17 mouse cellular contexts compared by ENCODE assay signal in the genomic region with DNA sequence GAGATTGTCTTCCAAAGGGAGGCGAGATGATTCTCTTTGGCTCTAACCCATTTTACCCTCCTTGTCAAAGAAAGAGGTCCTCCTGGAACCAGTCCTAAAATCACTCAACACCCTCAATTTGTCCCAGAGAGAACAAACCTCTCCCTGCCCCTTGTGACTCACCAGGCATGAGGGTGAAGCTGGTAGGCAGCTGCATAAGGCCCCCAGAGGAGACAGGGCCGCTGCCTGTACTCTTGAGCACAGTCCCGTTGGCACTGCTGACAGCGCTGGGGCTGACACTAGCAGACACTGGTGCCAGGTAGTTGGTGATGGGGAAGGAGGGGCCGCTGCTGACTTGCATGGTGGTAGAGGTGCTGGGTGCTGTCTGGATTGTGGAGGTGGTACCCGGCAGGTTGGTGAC. TPM values are rescaled to one million over a fixed set of nuclear protein-coding genes. Genes with fewer than 3 reads are reported as not detected.
DNase-seq lines count a peak whose midpoint lies in the region; ATAC-seq and TF ChIP-seq lines count a peak whose summit lies in the region.
"Had no signal": no experiment of that assay in that cellular context is flagged by ENCODE, and none has a peak within 500 bp of the region (broad histone marks: within the 10 kb centered on the region; RNA-seq: fewer than 3 reads in every experiment).

No protein-coding gene starts in this region.

- TF ChIP-seq EP300 in stomach, postnatal 0 days (optimal IDR thresholded peaks at IDR 0.05) = no peak

- intact Hi-C loops in gastrocnemius, postnatal 14 days (cut with DNase I; ENCODE audit: low total_unique reads) = no loop called here

- peaks cover 43% of the 10 kb centered on the region for H3K36me3 ChIP-seq in heart, embryonic 15.5 days
- peaks cover 23% of the 10 kb centered on the region for H3K36me3 ChIP-seq in stomach, postnatal 0 days (ENCODE audit: control insufficient read depth, insufficient read depth, low read length)

- H3K4me1 ChIP-seq in heart, embryonic 15.5 days (replicated peaks) = peaks cover 45% of the 10 kb centered on the region
- H3K4me1 ChIP-seq in stomach, postnatal 0 days (replicated peaks; ENCODE audit: control insufficient read depth, insufficient read depth) = peaks cover 9% of the 10 kb centered on the region; the same call in 1 of the 2 replicates

- no peak overlapping the region for H3K4me2 ChIP-seq in heart, embryonic 15.5 days
- no peak overlapping the region for H3K4me2 ChIP-seq in stomach, postnatal 0 days (replicated peaks; ENCODE audit: low read depth)
- H3K4me2 ChIP-seq: hindbrain, embryonic 15.5 days; intestine, embryonic 15.5 days; kidney, embryonic 15.5 days; liver, embryonic 11.5 days had no signal

- DNase-seq in gastrocnemius, postnatal 14 days = peak; percentile 40
- no peak for DNase-seq in gastrocnemius, postnatal 10 days
- no peak for DNase-seq in layer of hippocampus, adult 2 months (ENCODE audit: low spot score in 2 of 2)
- DNase-seq in layer of hippocampus, adult 9-11 months = no peak
- no peak for DNase-seq in T-cell, adult 2 months (ENCODE audit: low spot score)
- no peak for DNase-seq in stomach, postnatal 0 days (ENCODE audit: low spot score)
- DNase-seq: forebrain, postnatal 0 days; kidney, postnatal 4 days; lung, adult 18-20 months; lung, postnatal 14 days; midbrain, embryonic 14.5 days had no signal

- H3K9me3 ChIP-seq in heart, embryonic 15.5 days (replicated peaks) = no peaks in the 10 kb centered on the region
- no peaks in the 10 kb centered on the region for H3K9me3 ChIP-seq in stomach, postnatal 0 days (ENCODE audit: control insufficient read depth, low read length)
- H3K9me3 ChIP-seq: forebrain, embryonic 10.5 days; hindbrain, embryonic 15.5 days; intestine, embryonic 15.5 days; kidney, embryonic 15.5 days had no signal

- no peak overlapping the region for H3K9ac ChIP-seq in heart, embryonic 15.5 days
- H3K9ac ChIP-seq in stomach, postnatal 0 days (ENCODE audit: low read length) = no peak overlapping the region
- H3K9ac ChIP-seq: forebrain, postnatal 0 days; hindbrain, embryonic 15.5 days; intestine, embryonic 15.5 days; kidney, embryonic 15.5 days had no signal

- H3K27ac ChIP-seq in layer of hippocampus, adult 2 months = peak overlapping the region; percentile 46; the same call in 1 of the 2 replicates
- H3K27ac ChIP-seq in heart, embryonic 15.5 days = 0 out of 2 replicates have a peak overlapping the region, but pooled peaks have one; percentile 0
- no peak overlapping the region for H3K27ac ChIP-seq in stomach, postnatal 0 days (replicated peaks)
- H3K27ac ChIP-seq: forebrain, embryonic 10.5 days; hindbrain, embryonic 15.5 days; intestine, embryonic 15.5 days; kidney, embryonic 15.5 days had no signal

- TF ChIP-seq CTCF in layer of hippocampus, adult 2 months (conservative IDR thresholded peaks at IDR 0.05) = no peak
- TF ChIP-seq CTCF in stomach, postnatal 0 days (IDR thresholded peaks at IDR 0.05; ENCODE audit: low read depth) = no peak

- WGBS in heart, embryonic 15.5 days = 74% methylated on average over 6 of the region's 6 CpGs
- WGBS in stomach, postnatal 0 days = 91% methylated on average over 6 of the region's 6 CpGs

- no peak overlapping the region for H3K4me3 ChIP-seq in layer of hippocampus, adult 2 months
- no peak overlapping the region for H3K4me3 ChIP-seq in heart, embryonic 15.5 days
- no peak overlapping the region for H3K4me3 ChIP-seq in stomach, postnatal 0 days (ENCODE audit: low read depth, low read length)
- H3K4me3 ChIP-seq: forebrain, embryonic 10.5 days; hindbrain, embryonic 15.5 days; intestine, embryonic 15.5 days; kidney, embryonic 15.5 days had no signal

- no peak for ATAC-seq in heart, embryonic 15.5 days (replicated peaks; ENCODE audit: insufficient number of reproducible peaks, insufficient read depth, low FRiP score, low read depth)
- ATAC-seq in stomach, postnatal 0 days (ENCODE audit: low FRiP score, low TSS enrichment) = no peak
- ATAC-seq: forebrain, postnatal 0 days; intestine, embryonic 15.5 days had no signal

- H3K27me3 ChIP-seq in heart, embryonic 15.5 days = no peaks in the 10 kb centered on the region
- H3K27me3 ChIP-seq in stomach, postnatal 0 days (ENCODE audit: control insufficient read depth, insufficient read depth, low read length) = no peaks in the 10 kb centered on the region
- H3K27me3 ChIP-seq: hindbrain, embryonic 15.5 days; intestine, embryonic 15.5 days; kidney, embryonic 15.5 days had no signal

RNA-seq across cellular contexts. Expression of a gene that starts 4.6 kb away (rescaled TPM):
- total RNA-seq in gastrocnemius, postnatal 14 days (2021) = 10 to 100 TPM; 48.7 to 66.2 TPM
- total RNA-seq in gastrocnemius, postnatal 10 days (2021) = 10 to 100 TPM; 66.9 to 75.5 TPM
- total RNA-seq in layer of hippocampus, adult 2 months (2021) = 10 to 100 TPM; 75.7 to 90.9 TPM
- 8.7 and 14.6 TPM in 2 replicates for polyA plus RNA-seq in heart, embryonic 15.5 days (2015; fragmentation: Nextera tagmentation; extraction: Ambion mirVana)
- 3.7 and 4.3 TPM in 2 replicates for polyA plus RNA-seq in stomach, postnatal 0 days (2015; fragmentation: Nextera tagmentation; extraction: Ambion mirVana)

RNA-seq across cellular contexts. Expression of a gene that starts 5.2 kb away (rescaled TPM):
- 10 to 100 TPM in 1 of 2 experiments, 1 to 10 TPM in 1; 9.5 to 11.9 TPM for total RNA-seq in gastrocnemius, postnatal 14 days (2021)
- total RNA-seq in gastrocnemius, postnatal 10 days (2021) = 10 to 100 TPM; 11.3 to 11.5 TPM
- total RNA-seq in layer of hippocampus, adult 2 months (2021) = 10 to 100 TPM; 66.1 to 68.4 TPM
- 4.6 and 5.5 TPM in 2 replicates for polyA plus RNA-seq in heart, embryonic 15.5 days (2015; fragmentation: Nextera tagmentation; extraction: Ambion mirVana)
- 1.9 and 2.6 TPM in 2 replicates for polyA plus RNA-seq in stomach, postnatal 0 days (2015; fragmentation: Nextera tagmentation; extraction: Ambion mirVana)

RNA-seq across cellular contexts. Expression of a gene that starts 54.9 kb away (rescaled TPM):
- total RNA-seq in gastrocnemius, postnatal 14 days (2021) = 1 to 10 TPM; 4.8 to 6.3 TPM
- total RNA-seq in gastrocnemius, postnatal 10 days (2021) = 1 to 10 TPM; 4.9 to 5.2 TPM
- total RNA-seq in layer of hippocampus, adult 2 months (2021) = 1 to 10 TPM; 4.8 to 6.2 TPM
- polyA plus RNA-seq in heart, embryonic 15.5 days (2015; fragmentation: Nextera tagmentation; extraction: Ambion mirVana) = 23.1 and 27.6 TPM in 2 replicates
- polyA plus RNA-seq in stomach, postnatal 0 days (2015; fragmentation: Nextera tagmentation; extraction: Ambion mirVana) = 23.8 and 24.7 TPM in 2 replicates

Comparison
In these comparisons a context has a peak if more than half of its experiments do, and no peak if none do; other contexts are left out.
1. RNA of a gene that starts 5.2 kb away (total RNA-seq): 66.1 to 68.4 TPM in layer of hippocampus, adult 2 months; 9.5 to 11.9 TPM in gastrocnemius, postnatal 14 days and 11.3 to 11.5 TPM in gastrocnemius, postnatal 10 days; every median in the first group is over 4 times any median in the second.